Mouse (Mus musculus) T-helper 17 cell (primary cell): ENCODE measurements at regions not wholly inside any gene's neighbourhood (a gene's known extent, or its start where the extent isn't known, plus 50 kb on each side); places are given as distances from the start of the nearest gene placed in this dataset.

Source experiments
- in situ Hi-C, 2 experiments: fragments of 300-600 bp; cut with MboI, MseI; formaldehyde crosslinking; loops; 1 replicate in 1 of 2; 2 replicates in 1 of 2; pipeline ENCODE4 v1.15.1; 2025; ENCODE audit warnings: high pct_unique_total_duplicates in 2 of 2

DNA sequence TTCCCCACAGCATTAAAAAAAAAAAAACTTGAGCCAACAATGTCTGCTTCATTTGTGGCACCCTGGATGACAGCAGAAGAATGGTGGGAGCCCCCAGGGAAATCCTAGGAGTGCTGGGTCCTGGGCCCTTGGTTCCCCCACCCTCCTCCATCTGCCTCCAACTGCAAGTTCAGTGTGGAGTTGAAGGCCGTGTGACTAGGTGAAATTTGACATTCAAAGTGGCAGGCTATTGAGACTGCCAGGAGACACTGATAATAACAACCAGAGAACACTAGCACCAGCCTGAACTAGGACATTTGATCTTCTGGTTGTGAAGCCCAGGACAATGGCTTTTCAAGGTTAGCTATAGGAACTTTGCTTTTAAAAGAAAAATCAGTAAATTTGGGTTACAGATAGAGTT, 74.0 kb downstream of the Adamts15 start:
- in situ Hi-C loops = loop anchor here in 1 of 2 experiments (10.0 kb wide), 1 partner anchor 283 kb away; no protein-coding TSS in a partner anchor

DNA sequence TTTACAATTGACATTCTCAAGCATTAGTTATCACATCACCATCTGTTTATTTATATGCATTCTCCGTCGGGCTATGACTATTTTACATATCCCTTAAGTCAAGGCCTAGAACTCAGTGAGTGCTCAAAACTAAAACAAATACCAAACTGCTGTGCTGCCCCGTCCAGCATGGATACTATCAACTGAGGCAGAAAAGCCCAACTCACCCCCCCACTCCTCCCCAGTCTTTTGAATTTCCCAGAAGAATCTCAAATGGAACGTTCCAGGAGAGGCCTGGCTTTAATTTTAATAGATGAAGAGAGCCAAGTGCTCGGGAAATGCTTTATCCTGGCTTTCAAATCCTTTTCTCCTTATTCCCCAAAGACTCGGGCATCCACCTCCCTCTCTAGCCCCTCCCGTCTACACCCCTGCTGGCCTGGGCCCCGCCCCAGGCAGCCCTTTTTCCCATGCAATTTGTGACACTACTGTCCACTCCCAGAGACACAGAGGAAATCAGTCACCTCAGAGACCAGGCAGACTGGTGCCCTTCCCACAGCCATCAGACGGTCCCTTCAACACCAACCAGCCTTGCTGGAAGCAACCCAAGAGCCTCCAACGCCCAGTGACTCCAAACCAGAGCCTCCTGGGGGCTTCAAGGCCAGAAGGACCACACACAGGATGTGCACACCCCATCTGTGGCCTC, 76.5 kb downstream of the Adamts15 start:
- in situ Hi-C loops = loop anchor here in 1 of 2 experiments (10.0 kb wide), 1 partner anchor 281 kb away; no protein-coding TSS in a partner anchor

DNA sequence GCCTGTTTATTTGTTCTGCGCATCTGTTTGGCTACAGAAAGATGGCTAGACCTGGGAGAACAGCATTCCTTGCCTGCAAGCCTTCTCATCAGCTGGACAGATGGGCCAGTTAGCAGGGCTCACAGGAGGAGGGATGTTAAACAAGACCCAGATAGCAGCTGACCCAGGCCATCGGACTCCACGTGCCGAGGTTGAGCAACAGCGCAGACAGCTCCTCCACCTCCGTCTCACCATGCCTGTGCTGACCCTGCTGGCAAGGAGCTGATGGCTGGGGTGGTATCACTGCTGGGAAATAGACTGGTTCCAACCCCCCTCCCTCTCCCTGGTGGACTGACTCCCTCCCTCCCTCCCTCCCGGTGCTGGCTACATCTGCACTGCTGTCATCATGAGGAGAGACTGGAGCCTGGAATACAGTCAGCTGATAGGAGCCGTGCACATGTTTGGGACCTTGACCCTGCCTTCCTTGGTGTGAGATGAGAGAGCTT, 78.1 kb downstream of the Adamts15 start:
- in situ Hi-C loops = loop anchor here in 1 of 2 experiments (10.0 kb wide), 1 partner anchor 279 kb away; no protein-coding TSS in a partner anchor

DNA sequence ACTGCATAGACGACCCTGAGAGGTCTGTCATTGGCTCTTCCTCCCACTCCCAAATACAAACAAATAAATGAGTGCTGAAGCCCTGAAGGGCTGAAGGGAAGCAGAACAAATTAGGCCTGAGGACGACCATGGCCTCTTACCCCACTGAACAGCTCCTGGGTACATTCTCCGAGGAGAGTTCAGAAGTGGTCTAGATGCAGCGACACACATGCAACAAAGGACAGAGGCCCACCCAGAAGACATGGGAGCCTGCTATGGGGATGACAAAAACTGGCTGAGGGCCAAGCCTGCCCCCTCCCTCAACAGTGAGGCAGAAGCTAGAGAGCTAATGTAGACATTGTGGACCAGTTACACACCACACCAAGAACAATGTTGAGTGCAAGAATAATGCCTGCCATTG, 87.3 kb downstream of the Adamts15 start:
- in situ Hi-C loops = no loop called here

DNA sequence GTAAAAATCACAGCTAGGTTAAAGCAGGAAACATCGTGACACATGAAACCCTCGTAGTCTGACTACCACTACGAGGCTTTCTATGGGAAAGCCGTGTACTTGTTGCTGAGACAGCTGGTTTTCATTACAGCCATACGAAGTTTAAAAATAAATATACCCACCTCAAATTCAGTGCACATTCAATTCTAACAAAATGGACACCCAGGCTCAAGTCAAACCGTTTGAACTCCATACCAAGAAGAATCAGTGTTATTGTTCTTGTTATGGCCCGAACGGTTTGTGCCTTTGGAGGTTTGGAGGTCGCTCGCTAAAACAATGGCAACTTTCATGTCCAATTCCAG, 87.7 kb downstream of the Adamts15 start:
- in situ Hi-C loops = no loop called here

DNA sequence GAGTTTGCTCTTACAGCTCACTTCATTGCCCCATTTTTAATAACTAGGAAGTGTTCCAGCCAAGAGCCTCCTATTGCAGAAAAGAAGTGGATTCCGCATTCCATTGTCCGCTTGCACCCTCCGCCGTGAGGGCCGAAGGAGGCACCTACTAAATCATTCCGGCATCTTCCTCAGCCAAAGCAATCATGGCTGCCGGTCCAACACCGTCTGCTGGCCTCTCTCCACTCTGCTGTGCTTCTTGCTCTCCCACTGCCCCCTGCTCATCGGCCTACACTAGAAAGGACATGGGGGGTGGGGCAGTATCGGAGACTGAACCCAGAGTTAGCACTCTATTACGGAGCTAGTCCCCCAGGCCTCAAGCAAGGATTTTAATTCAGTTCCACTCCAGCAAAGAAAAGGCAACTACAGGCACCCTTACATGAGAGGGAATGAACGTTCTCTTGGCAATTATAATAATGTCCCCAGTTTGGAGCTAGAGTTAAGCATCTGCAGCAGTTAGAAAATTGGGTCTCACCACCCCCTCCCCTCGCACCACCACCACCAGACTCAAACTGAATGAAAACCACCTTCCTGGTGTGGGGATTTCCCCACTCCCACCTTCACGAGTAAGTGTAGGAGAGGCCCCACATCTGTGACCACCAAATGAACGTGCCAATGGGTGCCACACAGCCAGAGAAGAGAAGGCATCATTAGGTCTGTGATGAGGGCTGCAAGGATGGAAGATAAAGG, 88.3 kb downstream of the Adamts15 start:
- in situ Hi-C loops = no loop called here

DNA sequence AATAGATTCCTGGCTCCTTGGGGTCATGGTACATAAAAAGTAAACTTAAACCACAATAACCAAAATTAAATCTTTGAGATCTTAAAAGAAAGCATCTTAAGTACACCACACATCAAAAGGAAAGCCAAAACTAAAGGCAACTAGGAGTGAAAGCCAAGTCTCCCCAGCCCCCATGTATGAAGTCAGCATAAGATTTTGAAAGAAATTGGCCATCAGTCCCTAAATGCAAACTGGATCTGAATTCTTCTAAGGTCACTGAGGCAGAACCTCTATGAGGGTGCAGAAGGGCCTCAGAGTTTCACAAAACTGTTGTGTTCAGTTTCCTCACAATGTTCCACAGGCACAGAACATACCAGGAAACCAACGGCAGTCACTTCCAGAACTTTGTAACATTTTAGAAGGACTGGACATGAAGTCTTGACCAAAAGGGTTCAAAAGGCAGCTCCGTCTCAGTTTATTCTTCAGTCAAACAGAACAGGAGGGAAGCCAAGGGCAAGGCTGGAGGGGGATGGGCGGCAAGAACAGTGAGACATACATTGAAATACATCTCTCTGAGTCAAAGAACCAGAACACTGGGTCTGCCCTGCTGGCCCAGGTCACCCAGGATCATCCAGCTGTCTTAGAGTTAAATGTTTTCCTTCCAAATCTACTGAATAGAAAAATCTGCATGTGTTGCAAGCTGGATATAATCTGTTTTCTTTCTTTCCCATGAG, 92.9 kb downstream of the Adamts15 start:
- in situ Hi-C loops = no loop called here

DNA sequence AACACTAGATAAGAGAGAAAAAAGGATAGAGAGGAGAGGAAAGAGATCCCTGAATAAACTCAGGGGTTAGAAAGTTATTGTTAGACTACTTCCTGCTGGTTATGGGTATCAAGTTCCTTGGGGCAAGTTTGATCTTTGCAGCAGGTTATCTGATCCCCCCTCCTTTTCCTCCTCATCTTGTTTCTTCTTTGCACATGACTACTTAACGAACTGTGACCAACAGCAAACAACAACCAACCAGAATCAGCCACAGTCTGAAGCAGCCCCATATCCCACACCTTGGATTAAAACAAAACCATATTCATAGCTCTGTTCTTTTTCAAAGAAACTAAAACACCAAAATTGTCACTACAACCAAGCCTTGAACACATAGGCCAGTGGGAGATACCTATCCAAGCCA, 94.5 kb downstream of the Adamts15 start:
- in situ Hi-C loops = no loop called here

DNA sequence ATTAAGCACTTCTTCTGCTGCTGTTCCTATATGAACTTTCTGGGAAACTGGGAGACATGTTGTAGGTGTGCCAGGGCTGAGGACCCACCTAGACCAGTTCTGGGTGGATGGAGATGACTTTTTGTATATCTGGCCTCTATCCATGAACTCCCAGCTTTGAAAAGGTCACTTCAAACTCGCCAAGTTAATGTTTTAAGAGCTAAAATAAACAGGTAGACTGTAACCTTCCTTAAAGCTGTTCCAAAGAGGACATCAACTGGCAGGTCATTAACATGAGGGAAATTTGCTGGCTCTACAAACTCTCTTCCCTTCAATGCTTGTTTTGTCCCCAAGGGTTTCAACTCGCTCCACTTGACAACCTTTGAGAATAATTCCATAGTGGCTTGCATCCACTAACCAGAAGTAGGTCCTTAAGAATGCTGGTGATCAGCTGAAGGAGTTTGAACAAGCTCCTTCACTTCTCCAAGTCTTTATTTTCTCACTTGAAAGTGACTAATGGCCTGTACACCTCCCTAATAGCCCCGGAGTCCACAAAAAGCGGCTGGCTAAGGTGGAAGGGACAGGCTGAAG, 98.1 kb downstream of the Adamts15 start:
- in situ Hi-C loops = no loop called here

DNA sequence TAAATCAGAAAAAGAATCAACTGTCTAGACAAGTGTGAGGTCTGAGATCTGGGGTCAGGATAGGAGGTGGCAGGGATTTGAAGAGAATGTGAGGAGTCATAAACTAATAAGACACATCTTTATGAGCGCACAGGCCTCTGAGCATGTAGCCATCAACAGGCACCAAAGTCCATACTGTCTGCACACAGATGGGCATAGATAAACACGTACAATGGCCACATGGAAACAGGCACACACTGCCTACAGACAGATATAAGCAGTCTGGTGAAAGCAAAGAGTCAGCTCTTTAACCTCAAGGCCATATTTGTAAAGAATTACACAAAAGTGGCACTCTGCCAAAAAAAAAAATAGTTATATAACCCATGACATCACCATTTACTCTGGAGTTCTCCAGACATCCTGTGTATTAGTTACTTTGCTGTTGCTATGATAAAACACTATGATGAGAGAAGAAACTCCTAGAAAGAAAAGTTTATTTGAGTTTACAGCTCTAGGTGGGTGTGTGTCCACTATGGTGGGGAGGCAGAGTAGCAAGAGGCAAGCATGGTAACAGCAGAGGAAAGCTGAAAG, 101.4 kb downstream of the Adamts15 start:
- in situ Hi-C loops = no loop called here

DNA sequence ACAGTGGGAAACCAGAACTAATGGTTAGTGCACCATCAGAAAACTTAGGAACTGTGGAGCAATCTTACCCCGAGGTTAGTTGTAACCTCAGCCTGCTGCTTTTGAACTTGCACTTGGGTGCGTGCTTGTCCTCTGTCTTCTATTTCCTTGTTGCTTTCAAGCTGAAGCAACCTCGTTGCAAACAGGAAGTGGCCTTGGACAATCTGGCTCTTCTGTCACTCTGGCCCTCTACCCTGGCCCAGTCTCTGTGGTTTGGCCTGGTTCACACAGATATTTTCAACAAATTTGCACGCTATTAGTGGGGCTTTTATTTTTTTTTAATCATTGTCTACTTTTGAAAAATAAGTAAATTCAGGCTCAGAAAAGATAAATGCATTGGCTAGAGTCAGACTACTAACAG, 109.0 kb downstream of the Adamts15 start:
- in situ Hi-C loops = loop anchor here in 1 of 2 experiments (10.0 kb wide), 1 partner anchor 1198 kb away; no protein-coding TSS in a partner anchor

DNA sequence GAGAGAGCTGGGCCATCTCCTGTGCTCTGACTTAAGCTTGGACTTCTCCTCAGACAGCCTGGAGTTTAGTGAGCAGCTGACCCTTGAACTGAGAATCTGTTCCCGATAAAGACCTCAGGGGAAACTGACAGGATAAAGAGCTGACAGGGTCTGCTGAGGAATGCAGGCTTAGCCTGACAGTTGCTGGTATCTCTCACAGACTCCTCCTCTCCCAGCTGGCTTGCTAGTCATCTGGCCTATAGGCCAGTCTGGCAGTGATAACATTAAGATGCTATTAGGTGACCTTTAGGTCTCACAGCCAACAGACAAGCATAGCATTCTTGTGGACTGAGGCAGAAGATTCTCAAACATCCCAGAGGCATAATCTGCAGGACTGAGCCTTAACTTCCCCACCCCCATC, 111.4 kb downstream of the Adamts15 start:
- in situ Hi-C loops = loop anchor here in 1 of 2 experiments (10.0 kb wide), 1 partner anchor 1196 kb away; no protein-coding TSS in a partner anchor

DNA sequence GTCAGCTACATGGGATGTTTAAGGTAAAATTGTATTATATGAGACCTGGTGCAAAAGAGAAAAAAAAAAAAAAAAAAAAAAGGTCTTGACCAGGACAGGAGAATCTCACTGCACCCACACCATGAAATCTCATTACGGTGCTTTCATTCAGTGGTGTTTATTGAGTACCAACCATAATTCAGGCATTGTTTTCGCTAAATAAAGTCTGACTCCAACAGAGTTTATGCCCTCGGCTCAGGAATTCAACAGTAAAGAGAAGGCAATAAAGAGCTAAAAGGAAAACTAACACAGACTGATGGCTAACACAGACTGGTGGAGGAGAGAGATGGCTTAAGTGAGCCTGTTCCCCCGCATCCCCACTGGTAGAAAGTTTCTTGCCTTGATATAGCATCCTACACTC, 112.0 kb downstream of the Adamts15 start:
- in situ Hi-C loops = loop anchor here in 1 of 2 experiments (10.0 kb wide), 1 partner anchor 1195 kb away; no protein-coding TSS in a partner anchor

DNA sequence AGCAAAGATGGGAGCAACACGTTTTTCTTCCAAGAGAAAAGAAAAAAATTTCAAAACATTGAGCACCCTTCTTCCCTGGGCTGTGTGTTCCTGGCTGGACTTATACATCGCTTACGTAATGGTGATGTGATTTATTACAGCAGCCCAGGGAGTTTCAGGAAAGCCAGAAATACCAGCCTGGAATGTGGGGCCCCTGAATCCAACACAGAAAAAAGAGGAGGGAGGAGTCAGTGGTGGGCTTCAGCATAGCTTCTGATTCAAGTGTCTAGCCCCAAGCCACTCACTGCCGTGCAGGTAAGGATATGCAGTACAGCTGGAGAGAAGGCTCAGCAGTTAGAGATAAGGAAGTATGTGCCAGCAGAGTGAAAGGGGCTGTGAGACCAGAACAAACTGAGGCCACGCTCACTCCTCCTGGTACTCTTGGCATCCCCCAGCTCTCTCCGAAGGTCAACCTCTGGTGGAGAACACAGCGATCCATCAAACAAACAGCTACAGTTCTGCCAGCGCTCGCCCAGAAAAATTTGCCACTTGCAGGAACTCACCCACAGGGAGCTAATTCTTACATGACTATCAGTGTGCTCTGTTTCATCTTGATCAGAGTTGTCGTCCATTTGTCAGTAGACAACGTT, 113.3 kb downstream of the Adamts15 start:
- in situ Hi-C loops = no loop called here

DNA sequence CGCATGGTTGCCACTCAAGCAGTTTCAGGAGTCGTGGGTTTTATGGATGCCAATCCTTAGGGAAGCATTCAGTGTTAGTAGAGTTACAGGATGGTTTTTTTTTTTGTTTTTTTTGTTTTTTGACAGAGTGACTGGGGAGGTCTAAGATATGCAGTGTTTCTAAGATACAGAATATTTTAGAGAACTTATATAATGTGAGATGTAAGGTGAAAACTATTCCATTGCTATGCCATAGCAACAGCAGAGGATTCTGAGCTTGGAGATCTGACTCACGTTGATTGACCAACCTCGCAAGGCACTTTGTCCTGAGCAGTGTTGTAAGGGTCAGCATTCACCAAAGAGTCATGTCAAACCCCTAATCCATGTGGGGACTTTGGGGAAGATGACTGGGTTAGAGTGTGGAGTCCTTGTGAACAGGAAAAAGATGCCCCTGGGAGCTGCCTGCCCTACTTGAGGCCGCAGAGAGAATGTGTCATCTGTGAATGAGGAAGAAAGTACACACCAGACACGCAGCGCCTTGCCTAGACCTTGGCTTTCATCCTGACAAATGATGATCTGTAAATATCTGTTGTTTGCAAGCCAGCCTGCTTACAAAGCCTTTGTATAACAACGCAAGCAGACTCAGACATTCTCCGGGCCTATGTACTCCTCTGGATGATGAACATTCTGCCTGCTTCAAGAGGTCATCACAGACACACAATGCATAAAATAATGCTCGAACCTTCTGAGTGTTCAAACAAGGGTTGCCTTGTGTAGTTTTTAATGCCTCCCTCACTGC, 118.3 kb downstream of the Adamts15 start:
- in situ Hi-C loops = no loop called here

DNA sequence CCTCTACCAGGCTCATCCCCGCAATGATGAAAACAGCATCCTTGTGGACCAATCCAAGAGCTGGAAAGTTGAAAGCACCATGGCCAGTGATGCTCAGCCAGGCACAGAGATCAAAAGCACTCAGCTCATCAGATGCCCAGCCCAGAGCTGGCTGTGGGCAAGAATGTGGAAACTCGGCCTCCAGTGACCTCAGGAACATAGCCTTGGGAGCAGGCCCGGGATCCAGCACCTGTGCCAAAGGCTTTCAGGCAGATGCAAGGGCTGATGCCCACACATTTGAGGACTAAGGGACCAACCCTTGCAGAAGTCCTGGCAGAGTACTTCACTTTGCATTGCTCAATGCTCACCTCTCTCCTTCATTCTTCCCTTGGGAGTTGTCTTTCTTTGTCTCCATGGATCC, 119.4 kb downstream of the Adamts15 start:
- in situ Hi-C loops = no loop called here

DNA sequence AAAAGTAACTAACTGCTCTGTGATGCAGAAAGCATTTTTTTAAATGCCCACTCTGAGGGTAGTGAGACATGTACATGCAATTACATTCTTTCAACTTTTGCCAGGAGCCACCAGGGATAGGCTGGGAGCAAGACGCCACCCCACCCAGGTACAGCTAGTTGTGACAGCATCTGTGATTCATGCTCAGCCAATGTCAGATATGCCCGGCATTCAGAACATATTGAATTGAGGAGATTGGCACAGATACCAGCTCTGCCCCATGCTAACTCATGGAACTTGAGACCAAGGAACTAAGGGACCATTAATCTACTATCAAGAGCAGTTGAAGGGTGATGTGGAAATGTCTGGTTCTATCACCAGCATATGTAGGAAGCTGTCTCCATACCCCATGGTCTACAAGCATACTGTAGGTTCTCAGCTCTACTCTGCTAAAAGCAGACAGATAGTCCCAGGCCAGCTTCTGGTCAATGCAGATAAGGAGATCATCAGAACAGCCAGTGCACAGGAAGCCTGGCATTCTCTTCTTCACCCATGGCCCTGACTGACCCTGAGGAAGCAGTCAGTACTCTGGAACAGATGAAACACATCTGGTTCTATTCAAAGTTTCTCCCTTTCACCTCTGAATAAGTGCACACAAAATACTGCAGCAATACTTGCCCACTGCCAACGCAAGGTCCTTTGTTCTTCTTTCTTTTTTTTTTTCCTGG, 127.4 kb downstream of the Adamts15 start:
- in situ Hi-C loops = no loop called here

DNA sequence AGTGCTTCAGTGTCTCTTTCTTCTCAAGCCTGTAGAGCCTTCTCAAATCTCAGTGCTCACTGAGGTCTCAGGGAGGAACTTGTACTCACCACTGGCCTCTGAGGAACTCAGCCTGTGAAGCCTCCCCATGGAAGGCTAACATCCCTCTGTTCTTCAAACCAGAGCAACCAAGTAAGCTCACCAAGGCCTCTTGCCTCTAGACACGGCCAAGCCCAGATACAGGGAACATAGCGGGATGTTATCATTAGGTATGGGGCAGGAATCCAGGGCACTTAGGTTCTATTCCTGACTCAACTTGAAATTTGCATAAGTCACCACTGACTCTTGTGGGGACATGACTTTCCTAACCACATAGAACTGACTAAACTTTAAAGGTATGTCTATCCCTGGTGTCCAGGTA, 141.0 kb downstream of the Adamts15 start:
- in situ Hi-C loops = no loop called here

DNA sequence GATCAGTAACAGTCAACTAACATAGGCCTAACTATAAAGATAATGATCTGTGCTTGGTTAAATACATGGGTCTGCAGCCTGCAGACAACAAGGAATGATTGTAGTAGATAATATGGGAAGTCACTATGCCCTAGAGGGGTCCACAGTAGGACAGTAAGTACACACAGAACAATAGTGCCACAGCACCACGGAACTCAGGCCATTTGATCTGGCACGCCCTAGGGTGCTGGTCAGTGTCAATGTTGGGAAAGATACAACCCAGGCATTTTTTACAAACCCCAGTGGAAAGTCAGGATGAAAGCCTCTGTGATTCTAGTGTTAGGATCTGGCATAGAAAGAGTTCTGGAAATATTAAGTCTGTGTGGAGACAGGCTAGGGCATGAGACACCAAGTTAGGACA, 144.4 kb downstream of the Adamts15 start:
- in situ Hi-C loops = no loop called here

DNA sequence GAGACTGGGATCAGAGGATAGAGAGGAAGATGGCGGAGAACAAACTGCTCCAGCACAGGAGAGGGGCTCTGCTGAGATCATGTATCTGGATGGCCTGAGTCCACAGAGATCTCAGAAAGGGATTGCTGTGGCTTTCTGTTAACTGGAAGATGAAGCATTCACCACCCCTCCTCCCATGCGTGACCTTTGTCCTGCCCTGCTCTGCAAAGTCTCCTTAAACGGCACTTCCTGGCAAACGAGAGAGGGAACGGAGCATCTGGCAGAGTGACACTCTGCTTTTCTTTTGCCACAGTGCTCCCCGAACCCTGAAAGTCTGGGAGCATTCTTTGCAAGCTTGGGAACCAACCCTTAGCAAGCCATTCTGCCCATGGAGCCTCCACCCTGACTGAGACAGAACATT, 147.1 kb downstream of the Adamts15 start:
- in situ Hi-C loops = no loop called here
